Mouse (Mus musculus): ENCODE results near the gene Sbsn.

The Sbsn gene

GRCm38 (mm10) chr7:30803256-30803655 is 52.0 kb downstream of the Sbsn start:
- DNase-seq (ENCODE audit: low read depth in 2 of 2, low spot score in 2 of 2) = no peak

DNA sequence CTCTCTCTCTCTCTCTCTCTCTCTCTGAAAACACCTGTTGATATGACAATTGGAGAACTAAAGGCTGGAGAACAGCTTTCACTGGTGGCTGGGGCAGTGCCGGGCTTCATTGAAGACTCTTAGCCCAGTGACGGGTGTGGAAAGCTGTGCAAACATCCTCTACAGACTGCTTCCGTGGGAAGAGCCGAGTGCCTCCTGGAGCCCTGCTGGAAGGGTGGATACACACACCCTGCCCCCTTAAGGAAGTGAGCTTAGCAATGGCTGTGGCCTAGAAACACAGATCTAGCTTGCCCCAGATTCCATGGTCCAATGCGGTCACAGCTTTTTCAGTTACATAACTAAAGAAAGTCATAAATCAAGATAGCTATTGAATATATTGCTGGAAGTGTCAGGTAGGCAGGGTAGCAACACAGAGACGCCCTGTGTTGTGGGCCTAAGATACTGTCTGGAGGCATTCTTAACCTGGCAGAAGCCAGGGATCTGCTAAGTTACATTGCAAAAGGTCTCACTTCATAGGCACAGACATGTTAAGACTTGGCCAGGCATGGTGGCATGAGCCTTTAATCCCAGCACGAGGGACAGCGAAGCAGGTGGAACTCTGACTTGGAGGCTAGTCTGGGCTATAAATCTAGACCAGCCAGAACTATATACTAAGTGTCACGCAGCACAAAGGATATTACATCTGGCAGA is 52.9 kb downstream of the Sbsn start:
- no peak for DNase-seq (ENCODE audit: low read depth in 2 of 2, low spot score in 2 of 2)

All from CD8-positive naive resting alpha-beta T cell, adult 2 months (primary cell).